Mouse (Mus musculus) layer of hippocampus, adult 11-12 months (tissue): ENCODE measurements at regions not wholly inside any gene's neighbourhood (a gene's known extent, or its start where the extent isn't known, plus 50 kb on each side); places are given as distances from the start of the nearest gene placed in this dataset.
"Not testable (repeated sequence)": the region's sequence is repeated elsewhere in the genome, so short reads cannot be mapped to it uniquely, and the experiment has no call there.

Experiments
- DNase-seq: peaks from one replicate; pipeline ENCODE4 v3.0.0; 2022; ENCODE audit warnings: low spot score

DNA sequence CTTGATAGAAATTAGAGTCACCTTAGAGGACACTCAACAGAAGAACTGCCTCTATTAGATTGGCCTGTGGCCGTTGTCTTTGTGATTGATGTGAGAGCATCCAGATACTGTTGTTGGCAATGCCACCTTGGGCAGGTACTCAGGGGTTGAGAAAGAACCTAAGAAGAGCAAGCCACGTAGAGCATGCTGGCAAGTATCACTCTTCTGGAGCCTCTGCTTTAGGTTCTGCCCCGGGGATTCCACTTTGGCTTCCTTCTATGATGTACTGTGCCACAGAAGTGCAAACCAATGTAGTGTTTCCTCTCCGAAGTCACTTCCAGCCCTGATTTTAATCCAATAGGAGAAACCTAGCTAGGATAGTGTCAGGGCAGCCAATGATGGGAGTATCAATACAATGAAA is 98.3 kb upstream of the Fam84a start:
- DNase-seq: no peak

DNA sequence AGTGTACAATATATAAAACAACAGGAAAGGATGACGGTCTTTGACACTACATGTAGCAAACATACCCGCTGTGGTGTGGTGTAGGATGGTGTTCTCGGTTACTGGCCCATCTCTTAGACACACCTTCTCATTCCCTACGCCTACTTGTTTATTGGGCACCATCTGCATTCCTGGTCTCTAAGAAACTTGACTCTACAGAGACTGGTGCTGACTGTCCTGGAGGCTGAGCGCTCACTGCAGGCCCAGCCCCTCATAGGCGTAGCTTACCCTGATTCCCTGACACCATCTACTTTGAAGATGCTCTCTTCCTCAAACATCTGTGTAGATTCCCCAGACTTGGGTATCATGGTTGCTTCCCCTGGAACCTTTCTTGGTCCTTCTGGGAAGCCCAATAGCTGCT is 90.9 kb upstream of the Fam84a start:
- not testable (repeated sequence) for DNase-seq

DNA sequence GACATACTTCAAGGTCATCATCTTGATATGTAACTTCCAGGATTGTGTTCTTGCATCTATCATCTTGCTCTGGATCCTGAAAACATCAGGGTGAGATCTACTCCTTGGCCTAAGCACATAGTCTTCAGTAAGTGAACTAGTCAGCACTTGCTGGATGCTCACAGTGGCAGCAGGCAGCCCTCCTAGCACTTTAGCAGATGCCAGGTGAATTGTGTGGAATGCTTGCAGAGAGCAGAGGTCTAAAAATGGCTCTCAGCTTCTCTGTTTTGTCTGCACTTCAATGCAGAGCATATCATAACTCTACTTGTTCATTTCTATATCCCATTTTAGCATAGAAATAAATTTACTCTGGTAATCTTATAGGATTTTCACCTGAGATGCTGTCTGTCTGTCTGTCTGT is 85.8 kb upstream of the Fam84a start:
- DNase-seq: no peak

- DNase-seq: no peak
Observed at GRCm38 (mm10) chr12:14235351-14235750, 83.5 kb upstream of the Fam84a start.

GRCm38 (mm10) chr12:14212618-14213017 is 60.8 kb upstream of the Fam84a start:
- no peak for DNase-seq

DNA sequence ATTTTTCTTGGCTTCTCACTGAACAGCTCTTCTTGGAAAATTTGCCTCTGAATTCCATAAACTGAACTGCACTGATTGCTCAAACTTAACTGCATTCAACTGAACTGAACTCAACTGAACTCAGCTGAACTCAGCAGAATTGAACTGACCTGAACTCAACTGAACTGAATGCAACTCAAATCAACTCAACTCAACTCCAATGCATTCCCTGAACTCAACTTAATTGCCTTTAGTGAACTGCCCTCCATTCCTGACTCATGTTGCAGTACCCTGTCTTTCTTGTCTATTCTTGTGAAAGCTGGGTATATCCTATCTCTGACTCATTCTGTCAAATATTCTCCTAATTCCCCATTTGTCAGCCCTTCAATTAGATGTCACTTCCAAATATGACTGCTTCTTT is 58.0 kb upstream of the Fam84a start:
- DNase-seq: no peak

DNA sequence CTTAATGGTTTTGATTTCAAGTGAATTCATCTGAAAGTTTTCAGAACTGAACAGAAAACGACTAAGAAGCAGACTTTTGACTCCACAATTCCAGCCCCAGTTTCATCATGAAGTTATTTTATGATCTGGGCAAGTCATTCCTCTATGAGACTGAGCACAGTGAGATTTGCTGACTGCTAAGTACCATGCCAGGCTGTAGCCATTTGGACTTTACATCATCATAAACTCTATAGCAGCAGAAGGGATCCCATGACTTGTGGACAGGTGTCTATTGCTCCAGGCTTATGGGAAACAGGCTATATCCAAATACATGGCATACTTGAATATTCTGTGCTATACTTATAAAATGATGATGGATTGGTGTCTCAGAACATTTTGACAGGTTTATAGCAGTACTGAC is 55.4 kb upstream of the Fam84a start:
- no peak for DNase-seq

GRCm38 (mm10) chr12:14204491-14204890 is 52.6 kb upstream of the Fam84a start:
- no peak for DNase-seq
